In genomic region chr13:43332591-43332990, GRCm38 (mm10) we compare ENCODE assay signal across 8 mouse cellular contexts. TPM values are rescaled to one million over a fixed set of nuclear protein-coding genes. Genes with fewer than 3 reads are reported as not detected.
A peak's percentile ranks its signal among the peaks of the same experiment; 100 is the strongest.
DNase-seq lines count a peak whose midpoint lies in the region; ATAC-seq and TF ChIP-seq lines count a peak whose summit lies in the region.

No protein-coding gene starts in this region.

- no peaks in the 10 kb centered on the region for H3K36me3 ChIP-seq in heart, adult 2 months (ENCODE audit: control insufficient read depth, insufficient read depth, low read length)
- no peaks in the 10 kb centered on the region for H3K36me3 ChIP-seq in heart, embryonic 12.5 days
- no peaks in the 10 kb centered on the region for H3K36me3 ChIP-seq in embryonic facial prominence, embryonic 11.5 days (replicated peaks; ENCODE audit: control insufficient read depth, insufficient read depth, low read depth, low read length)

- H3K27me3 ChIP-seq in heart, adult 2 months (ENCODE audit: control insufficient read depth, insufficient read depth, low read length): no peaks in the 10 kb centered on the region
- H3K27me3 ChIP-seq in heart, embryonic 12.5 days (replicated peaks): no peaks in the 10 kb centered on the region
- no peaks in the 10 kb centered on the region for H3K27me3 ChIP-seq in embryonic facial prominence, embryonic 11.5 days (ENCODE audit: control insufficient read depth, insufficient read depth, low read length)

- peak in 1 of 2 experiments; percentile 24 for DNase-seq in heart, adult 2 months
- peak; percentile 35 for DNase-seq in thymus, postnatal 14 days
- DNase-seq in thymus, postnatal 0 days (ENCODE audit: low spot score): no peak
- DNase-seq in embryonic facial prominence, embryonic 11.5 days (ENCODE audit: low spot score): peak; percentile 66
- peak; percentile 65 for DNase-seq in naive thymus-derived CD4-positive, alpha-beta T cell, adult 2 months (ENCODE audit: low read depth)
- DNase-seq in urinary bladder, postnatal 4 days (ENCODE audit: low spot score in 2 of 2): no peak
- DNase-seq in frontal cortex, postnatal 36 days (ENCODE audit: low spot score in 2 of 2): no peak

- ATAC-seq in heart, embryonic 12.5 days (ENCODE audit: insufficient number of reproducible peaks, low FRiP score): no peak
- no peak for ATAC-seq in embryonic facial prominence, embryonic 11.5 days (replicated peaks; ENCODE audit: insufficient number of reproducible peaks, low FRiP score, low TSS enrichment, low read depth)

- H3K27ac ChIP-seq in heart, adult 2 months: no peak overlapping the region
- no peak overlapping the region for H3K27ac ChIP-seq in heart, embryonic 12.5 days (ENCODE audit: poor library complexity, severe bottlenecking)
- H3K27ac ChIP-seq in embryonic facial prominence, embryonic 11.5 days (replicated peaks; ENCODE audit: low read depth, low read length): no peak overlapping the region

- TF ChIP-seq EP300 in heart, adult 2 months (IDR thresholded peaks at IDR 0.05; ENCODE audit: insufficient read depth, low read depth, low read length): no peak

- TF ChIP-seq POLR2A in heart, adult 2 months (IDR thresholded peaks at IDR 0.05; ENCODE audit: insufficient read depth, low read depth, low read length): no peak

- H3K79me2 ChIP-seq in heart, adult 2 months (replicated peaks; ENCODE audit: control insufficient read depth, insufficient read depth, low read length): no peaks in the 10 kb centered on the region

- H3K4me1 ChIP-seq in heart, adult 2 months (ENCODE audit: control insufficient read depth, insufficient read depth, low read length): no peaks in the 10 kb centered on the region
- 0 out of 2 replicates have a peak, but pooled peaks cover 3% of the 10 kb centered on the region for H3K4me1 ChIP-seq in heart, embryonic 12.5 days (replicated peaks)
- no peaks in the 10 kb centered on the region for H3K4me1 ChIP-seq in embryonic facial prominence, embryonic 11.5 days (ENCODE audit: control insufficient read depth, insufficient read depth, low read length)

- H3K4me2 ChIP-seq in heart, embryonic 12.5 days: no peak overlapping the region
- H3K4me2 ChIP-seq in embryonic facial prominence, embryonic 11.5 days (ENCODE audit: low read depth, low read length): no peak overlapping the region

- H3K9ac ChIP-seq in heart, adult 2 months (ENCODE audit: low read depth, low read length): no peak overlapping the region
- no peak overlapping the region for H3K9ac ChIP-seq in heart, embryonic 12.5 days
- H3K9ac ChIP-seq in embryonic facial prominence, embryonic 11.5 days (replicated peaks; ENCODE audit: low read length): no peak overlapping the region

- no peak overlapping the region for H3K4me3 ChIP-seq in heart, adult 2 months
- no peak overlapping the region for H3K4me3 ChIP-seq in heart, embryonic 12.5 days
- no peak overlapping the region for H3K4me3 ChIP-seq in embryonic facial prominence, embryonic 11.5 days (ENCODE audit: low read depth, low read length)

- TF ChIP-seq CTCF in heart, adult 2 months (IDR thresholded peaks at IDR 0.05): peak; percentile 58

- H3K9me3 ChIP-seq in heart, embryonic 12.5 days (replicated peaks): no peaks in the 10 kb centered on the region
- no peaks in the 10 kb centered on the region for H3K9me3 ChIP-seq in embryonic facial prominence, embryonic 11.5 days (replicated peaks; ENCODE audit: control insufficient read depth, low read length)

- intact Hi-C loops in heart, adult 2 months (cut with DNase I): no loop called here

- WGBS in heart, adult 2 months: 46% methylated on average over 7 of the region's 7 CpGs
- 40% methylated on average over 7 of the region's 7 CpGs for WGBS in heart, embryonic 12.5 days
- 43% methylated on average over 7 of the region's 7 CpGs for WGBS in embryonic facial prominence, embryonic 11.5 days

RNA-seq across cellular contexts. Expression of gene Gfod1, which starts 28.6 kb away (rescaled TPM):
- total RNA-seq in heart, adult 2 months (2021): 10 to 100 TPM; 33.7 to 34.1 TPM
- polyA plus RNA-seq in heart, adult 2 months (2012; rRNA removed): 9.5 and 19.2 TPM in 2 replicates
- polyA plus RNA-seq in heart, embryonic 12.5 days (2016; fragmentation: Nextera tagmentation; extraction: Ambion mirVana): 0.98 and 1.0 TPM in 2 replicates
- polyA plus RNA-seq in thymus, postnatal 0 days (2015; fragmentation: Nextera tagmentation; extraction: Ambion mirVana): 1.1 and 1.8 TPM in 2 replicates
- 0.50 and 0.63 TPM in 2 replicates for polyA plus RNA-seq in embryonic facial prominence, embryonic 11.5 days (2014; fragmentation: Nextera tagmentation; extraction: Ambion mirVana)

RNA-seq across cellular contexts. Expression of gene Sirt5, which starts 32.7 kb away (rescaled TPM):
- total RNA-seq in heart, adult 2 months (2021): 10 to 100 TPM; 53.9 to 58.9 TPM
- polyA plus RNA-seq in heart, adult 2 months (2012; rRNA removed): 25.7 and 37.5 TPM in 2 replicates
- polyA plus RNA-seq in heart, embryonic 12.5 days (2016; fragmentation: Nextera tagmentation; extraction: Ambion mirVana): 25.8 and 26.0 TPM in 2 replicates
- 35.0 and 36.9 TPM in 2 replicates for polyA plus RNA-seq in thymus, postnatal 0 days (2015; fragmentation: Nextera tagmentation; extraction: Ambion mirVana)
- 33.2 and 35.2 TPM in 2 replicates for polyA plus RNA-seq in embryonic facial prominence, embryonic 11.5 days (2014; fragmentation: Nextera tagmentation; extraction: Ambion mirVana)

Comparison
In these comparisons a context has a peak if more than half of its experiments do, and no peak if none do; other contexts are left out.
1. DNase-seq: peak in thymus, postnatal 14 days (single experiment), embryonic facial prominence, embryonic 11.5 days (single experiment) and naive thymus-derived CD4-positive, alpha-beta T cell, adult 2 months (single experiment); none in thymus, postnatal 0 days (single experiment), urinary bladder, postnatal 4 days (0 of 2) and frontal cortex, postnatal 36 days (0 of 2).